Mouse (Mus musculus): ENCODE results near the gene Ppp1r32.

Gene Ppp1r32

DNA sequence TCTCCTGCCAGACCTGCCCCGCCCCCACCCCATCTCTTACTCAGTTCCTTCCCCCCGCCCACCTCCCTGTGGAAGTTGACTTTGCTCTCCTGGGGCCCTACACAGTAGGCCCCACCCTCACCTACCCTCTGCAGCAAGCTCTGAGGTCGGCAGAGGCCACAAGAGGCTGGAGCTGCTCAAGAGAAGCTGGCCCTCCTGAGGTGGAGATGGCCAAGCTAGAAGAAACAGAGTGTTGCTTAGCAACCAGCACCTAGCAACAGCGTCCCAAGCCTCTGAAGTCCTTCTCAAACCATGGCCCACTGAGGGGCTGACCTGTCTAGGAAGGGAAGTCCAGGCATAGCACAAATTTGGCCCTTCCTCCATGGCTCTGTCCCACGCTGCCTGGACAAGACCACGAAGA is at the start of gene Ppp1r32:
Gene Ppp1r32 (minus strand): TSS at position 226 of the 400 bp plus-strand sequence.
- DNase-seq: no peak

DNA sequence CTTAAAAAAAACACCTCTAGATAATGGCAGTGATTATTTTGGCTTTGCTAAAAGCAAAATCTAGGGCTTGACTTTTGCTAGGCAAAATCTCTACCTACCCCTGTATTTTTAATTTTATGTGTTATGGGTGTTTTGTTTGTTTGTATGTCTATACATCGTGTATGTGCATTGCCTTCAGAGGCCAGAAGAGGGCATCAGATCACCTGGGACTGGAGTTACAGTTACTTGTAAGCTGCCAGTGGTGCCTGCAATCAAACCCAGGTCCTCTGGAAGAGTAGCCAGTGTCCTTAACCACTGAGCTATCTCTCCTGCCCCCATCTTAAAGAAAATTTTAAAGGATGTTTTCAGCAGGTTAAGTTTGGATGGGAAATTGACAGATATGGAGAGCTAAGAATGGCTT is 47.4 kb upstream of the Ppp1r32 start:
- no peak for DNase-seq

DNA sequence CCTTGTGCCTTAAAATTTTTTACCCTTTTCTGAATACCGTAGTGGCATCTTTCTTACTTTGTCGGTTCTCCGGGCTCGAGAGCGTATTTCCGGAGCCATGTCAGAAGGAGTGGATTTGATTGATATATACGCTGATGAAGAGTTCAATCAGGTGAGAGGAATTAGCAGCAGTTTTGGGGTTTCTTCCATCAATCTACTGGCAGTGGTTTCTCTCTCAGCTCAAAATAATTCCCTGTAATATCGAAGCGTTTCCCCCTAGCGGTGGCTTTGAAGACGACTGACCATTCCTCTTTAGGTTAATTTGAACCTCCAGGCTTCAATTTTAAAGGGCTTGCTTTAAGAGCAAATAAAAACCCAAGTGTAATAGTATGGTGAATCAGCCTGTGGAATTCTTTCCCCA is 43.2 kb upstream of the Ppp1r32 start, which contains the start of gene Sdhaf2:
Gene Sdhaf2 (minus strand): TSS at position 233 of the 400 bp plus-strand sequence.
- DNase-seq: no peak

DNA sequence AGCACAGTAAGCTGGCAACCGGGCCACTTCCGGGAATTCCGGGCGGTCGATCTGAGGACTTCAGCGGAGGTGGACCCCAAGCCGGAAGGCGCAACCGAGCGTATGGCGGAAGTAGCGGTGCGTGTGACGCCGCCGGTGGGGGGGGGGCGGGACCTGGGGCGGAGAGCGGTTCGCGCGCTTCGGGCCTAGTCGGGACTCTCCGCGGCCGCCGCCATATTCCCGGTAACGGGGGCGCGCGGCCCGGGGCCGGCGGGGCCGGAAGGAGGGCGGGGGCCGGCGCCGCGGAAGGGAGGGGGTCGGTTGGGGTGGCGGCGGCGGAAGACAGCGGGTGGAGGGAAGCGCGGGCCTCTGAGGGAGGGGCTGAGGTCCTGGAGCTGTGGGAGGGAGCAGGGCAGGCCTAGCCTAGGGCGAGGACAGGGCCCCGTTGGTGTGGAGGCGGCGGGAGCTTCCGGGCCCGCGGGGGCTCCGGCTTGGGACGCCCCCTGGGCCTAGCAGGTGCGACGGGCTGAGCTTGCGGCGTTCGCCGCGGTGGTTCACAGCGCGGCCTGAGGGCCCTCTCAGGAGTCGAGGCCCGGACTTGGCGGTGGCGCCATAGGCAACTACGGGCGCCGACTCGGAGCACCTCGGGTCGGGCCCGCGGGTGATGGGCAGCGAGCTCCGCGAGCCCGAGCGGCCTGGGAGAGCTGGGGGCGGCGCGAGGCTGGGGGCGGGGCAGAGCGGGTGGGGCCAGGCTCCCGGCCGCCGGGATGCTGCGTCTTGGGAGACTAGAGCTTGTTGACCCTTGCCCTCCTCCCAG is 42.6 kb upstream of the Ppp1r32 start, which contains the start of gene Cpsf7:
Gene Cpsf7 (plus strand): TSS at position 161 of the 796 bp plus-strand sequence.
- DNase-seq: peak; percentile 91 to 92

DNA sequence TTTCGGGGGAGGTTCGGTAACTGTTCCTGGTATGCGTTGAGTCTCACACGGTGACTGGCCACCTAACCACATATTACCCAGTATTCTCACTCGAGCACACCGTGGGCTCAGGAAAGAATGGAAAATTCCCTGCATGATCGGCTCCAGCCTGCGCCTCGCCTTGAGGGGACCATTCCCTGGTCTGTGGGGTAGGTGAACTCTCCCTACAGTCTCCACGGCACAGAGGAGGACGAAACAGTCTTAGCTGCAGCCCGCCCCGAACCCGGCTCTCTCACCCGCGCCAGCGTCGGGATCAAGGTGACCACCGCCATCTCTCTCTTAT is 42.0 kb upstream of the Ppp1r32 start:
- DNase-seq: no peak

DNA sequence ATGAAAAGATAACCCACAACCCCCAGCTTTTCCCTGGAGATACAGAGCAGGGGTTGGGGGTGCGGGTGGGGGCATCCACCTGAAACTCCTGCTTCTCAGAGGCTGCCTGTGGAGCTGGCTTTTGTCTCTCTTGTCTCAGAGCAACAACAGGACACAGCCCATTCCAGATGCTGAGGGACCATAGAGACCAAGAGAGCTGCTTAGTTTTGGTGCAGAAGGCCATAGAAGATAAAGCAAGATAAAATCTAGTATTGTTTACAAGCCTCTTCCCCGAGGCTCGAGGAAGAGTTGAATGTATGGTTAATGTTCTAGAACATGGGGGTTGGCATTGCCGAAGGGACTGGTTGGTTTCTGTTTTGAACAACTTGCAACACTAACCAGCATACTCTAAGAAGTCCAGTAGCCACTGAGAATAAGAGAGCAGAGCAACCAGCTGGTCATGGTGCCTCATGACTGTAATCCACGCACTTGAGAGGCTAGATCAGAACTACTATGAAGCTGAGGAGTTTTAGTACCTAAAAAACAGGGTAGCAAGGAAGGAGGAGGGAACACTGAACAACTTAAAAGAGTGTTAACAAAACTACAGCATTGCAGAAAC is 40.9 kb upstream of the Ppp1r32 start:
- DNase-seq: no peak

DNA sequence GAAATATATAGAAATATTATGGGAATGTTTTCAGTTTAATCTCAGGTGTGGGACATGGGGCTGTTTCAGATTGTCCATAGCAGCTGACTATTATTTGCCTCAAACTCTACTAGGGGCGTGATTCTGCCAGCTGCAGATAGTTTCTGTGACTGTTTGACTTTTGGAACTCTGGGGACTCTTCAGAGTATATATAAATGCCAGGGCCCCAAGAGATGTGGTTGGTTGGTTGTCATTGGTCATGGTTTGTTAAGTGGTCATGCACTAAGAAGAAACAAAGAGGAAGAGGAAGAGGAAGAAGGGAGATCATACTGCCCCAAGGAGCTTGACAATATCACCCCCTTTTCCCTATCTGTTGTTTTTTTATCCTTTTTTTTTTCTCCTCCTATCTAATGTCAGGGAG is 39.2 kb upstream of the Ppp1r32 start:
- DNase-seq: no peak

DNA sequence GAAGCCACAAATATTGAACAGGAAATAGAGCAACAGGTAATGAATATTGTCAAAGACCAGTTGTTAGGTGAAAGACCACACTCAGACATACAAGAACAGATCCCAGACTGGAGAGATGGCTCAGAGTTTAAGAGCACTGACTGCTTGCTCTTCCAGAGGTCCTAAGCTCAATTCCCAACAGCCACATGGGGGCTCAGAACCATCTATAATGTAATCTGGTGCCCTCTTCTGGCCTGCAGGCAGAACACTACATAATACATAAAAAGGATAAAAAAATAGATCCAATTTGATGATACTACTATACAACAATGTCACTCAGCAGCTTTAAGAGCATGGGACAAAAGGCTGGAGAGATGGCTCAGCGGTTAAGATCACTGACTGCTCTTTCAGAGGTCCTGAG is 37.6 kb upstream of the Ppp1r32 start:
- DNase-seq: no peak

DNA sequence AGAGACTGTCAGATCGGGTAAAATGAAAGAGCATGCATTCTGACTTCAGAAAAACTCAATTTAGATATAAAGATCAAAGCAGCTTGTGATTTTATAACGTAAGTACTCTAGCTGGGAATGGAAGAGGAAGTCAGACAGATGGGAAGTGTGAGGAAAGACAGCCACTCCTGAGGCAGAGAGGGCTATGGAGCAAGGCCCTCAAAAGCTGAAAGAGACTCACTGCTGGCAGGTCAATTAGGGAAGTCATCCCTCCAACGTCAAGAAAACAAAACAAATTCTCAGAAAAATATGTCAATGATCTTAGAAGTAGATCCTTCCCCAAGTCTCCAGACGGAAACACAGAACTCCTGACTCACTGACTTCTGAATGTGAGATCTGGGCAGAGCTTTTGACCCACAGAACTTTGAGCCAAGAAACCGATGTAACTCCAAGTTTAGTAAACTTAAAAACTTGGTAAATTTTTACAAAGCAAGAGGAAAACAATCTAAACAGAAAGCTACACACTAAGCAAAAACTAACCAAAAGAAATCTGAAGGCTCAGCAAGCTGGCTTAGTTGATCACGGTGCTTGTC is 28.1 kb upstream of the Ppp1r32 start:
- peak in 1 of 2 experiments; percentile 17 for DNase-seq

DNA sequence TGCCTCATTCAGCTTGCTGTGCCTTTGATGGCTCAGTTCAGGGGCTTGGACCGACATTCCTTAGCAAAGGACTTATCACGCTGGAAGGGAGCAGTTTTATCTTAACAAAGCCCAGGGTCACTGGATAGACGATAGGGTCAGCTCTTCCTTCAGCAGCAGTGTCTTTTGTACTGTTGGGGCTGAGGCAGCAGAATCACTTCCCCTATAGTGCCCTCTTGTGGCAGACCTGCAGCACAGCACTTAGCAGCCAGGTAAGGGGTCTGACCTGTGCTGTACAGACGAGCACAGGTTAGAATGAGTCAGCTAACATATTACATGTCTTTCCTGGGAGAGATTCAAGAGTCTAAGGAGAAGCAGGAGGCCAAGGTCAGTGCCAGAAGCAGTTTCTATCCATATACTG is 19.8 kb upstream of the Ppp1r32 start:
- DNase-seq: peak in 1 of 2 experiments; percentile 24

DNA sequence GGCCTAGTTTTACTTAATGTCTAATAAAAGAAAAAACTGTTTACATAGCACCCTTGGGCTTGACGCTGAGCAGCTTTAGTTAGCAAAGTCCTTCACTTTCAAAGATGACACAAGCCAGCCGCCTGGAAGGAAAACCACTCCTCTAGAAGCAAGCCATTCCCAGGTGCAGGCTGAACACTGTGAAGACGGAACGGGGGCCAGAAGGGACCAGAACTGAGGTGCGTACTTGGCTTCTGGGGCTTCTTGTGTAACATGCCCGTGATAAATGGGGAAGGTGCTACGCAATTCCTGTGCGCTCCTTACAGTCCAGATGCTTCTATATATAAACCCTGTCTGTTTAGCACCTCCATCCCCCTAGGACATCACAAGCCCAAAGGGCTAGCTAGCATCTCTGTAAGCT is 17.9 kb upstream of the Ppp1r32 start:
- DNase-seq: no peak

DNA sequence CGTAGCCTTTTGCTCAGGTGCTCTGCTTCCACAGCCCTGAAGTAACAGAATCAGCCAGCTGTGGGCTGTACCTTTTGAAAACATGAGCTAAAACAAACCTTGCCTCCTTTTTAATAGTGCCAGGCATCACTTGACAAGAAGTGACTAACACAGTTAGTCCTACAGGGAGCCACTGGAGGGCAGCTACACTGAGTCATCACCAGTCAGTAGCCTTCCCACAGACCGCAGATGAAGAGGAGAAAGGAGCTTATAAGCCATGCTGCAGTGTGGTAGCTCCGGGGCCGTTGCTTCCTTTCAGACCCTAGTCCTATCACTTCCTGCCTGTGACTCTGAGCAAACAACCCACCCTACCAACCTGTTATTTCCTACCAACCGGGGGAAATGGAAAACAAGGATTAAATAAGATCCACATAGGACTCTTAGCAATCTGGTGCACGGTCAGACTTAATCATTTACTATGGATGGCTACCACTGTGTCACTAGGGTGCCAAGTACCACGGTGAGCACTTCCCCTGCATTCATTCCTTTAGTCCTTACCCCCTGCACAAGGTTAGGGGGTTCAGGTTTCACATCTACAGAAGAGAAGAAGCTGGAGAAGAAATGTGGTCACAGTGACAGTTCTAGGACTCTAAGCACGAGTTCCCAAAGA is 14.9 kb upstream of the Ppp1r32 start:
- DNase-seq: no peak

DNA sequence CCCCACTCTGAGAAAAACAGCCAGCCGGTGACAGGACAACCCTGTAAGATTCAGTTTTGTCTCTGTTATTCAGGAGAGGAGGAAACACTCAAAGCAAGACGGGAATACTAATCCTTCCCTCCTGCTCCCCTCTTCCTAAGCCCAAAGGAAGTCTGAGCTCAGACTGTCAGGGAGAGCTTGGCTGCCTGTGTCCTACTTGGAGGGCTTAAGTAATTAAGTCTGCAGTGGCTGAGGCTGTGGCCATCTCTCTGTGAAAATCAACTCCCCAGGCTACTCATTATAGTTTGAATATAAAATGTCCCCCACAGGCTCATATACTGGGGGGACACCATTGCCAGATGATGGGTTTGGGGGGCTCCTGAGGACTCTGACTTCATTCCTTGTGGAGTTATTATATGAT is 14.2 kb upstream of the Ppp1r32 start:
- DNase-seq: no peak

DNA sequence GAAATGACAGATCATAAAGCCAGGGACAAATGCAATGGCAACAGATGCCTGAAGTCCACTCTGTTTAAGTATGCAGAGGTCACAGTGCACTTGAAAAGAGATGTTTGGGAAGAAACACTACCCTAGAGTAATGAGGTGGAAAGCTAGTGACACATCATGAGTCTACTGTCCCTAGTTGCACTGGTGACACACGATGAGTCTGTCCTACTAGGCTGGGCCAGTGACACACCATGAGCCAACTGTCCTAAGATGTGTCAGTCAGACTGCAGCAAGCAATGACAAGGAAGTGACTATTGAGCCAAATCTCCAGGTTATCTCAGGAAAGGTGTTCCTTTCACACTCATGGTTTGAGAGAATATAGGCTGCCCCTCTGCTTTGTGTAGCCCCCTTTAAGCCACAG is 12.9 kb upstream of the Ppp1r32 start:
- DNase-seq: no peak

DNA sequence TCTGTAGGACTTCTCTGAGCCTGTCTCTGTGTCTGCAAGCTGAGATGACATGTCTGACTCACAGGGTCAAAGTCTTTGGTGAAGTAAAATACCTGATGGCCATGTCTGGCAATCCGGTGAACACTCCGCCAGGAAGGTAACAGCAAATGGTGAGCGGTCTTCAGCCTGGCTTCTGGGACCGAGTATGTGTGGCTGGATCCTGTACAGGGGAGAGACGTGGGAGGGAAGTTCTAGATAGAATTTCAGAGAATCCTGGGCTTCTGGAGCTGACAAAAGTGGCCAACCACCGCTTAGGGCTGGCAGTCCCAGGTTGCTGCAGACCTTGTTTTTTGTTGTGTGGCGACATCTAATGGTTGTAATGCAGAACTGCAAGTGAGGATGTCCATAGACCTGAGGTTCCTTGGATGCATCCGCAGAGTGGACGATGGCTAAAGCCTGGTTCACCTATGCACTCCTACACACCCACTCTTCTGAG is 3.6 kb upstream of the Ppp1r32 start:
- peak; percentile 31 to 63 for DNase-seq

DNA sequence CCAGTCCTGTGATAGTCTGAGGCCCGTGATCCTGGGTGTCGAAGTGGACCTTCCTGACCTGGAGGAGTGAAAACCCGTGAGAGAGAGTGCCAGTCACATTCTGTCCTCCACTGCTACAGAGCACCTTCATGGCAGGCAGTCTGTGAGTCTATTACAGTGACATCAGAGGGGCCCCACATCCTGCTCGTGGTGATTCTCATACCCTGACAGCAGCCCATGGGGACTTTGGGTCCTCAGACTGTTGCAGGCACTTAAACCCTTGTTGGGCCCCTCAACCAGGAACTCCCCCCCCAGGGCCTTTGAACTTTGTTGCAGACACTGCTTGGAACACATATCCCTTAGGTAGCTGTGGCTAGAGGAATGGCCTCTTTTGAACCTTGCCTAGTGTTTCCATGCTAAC is 3.2 kb downstream of the Ppp1r32 start:
- no peak for DNase-seq

DNA sequence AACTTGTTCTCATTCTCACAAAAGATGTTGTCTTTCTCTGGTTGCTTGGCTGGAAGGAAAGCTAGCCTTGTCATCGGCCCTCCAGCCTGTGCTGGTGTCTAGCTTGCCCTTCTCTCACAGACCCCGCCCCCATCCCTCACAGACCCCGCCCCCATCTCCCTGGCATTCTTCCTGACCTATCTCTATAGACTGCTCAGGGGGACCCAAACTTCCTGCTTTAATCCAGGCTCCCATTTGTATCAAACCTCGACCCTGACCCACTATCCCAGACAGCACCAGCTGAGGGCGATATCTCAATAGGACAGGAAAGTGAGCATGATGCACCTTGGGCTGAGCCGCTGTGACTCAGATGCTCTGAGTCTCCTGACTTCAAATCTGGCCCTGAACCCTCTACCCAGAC is 8.9 kb downstream of the Ppp1r32 start:
- no peak for DNase-seq

DNA sequence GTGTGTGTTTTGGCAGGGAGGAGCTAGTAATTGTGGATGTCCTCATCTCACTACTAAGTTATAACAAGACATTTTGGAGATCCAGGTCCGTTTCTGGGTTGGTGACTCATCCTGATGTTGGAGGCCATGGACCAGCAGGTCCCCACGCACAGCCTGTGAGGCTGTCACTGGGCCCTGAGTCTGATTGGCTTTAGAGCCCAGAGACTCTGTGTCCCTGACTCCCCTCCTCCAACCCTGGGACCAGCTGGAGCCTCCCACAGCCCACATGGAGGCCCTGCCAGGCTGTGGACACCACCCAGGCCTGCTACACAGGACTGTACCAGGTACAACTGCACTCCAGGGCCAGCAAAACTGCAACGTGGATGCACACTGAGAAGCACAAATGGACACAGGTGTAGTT is 9.8 kb downstream of the Ppp1r32 start:
- DNase-seq: no peak

DNA sequence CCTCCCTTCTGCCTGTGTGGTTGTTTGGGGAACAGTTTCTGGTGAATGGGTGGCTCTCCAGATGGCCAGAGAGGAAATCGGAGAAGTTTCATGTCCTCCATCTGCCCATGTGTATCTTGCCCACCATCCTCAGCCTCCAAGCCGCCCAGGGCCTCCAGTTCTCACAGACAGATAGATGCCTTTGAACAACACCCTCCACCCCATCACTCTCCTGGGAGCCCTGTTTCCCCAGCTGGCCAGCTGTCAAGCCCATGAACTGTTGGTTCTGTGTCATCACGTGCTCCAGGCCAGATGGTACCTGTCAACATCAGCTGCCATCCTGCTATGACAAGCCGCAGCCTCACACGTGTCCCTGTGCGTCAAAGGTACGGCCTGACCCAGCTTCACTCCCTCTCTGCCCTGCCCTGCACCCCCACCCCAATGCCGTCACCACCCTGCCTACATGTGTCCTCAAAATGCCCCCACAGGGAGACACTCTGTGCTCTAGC is 13.5 kb downstream of the Ppp1r32 start:
- no peak for DNase-seq

DNA sequence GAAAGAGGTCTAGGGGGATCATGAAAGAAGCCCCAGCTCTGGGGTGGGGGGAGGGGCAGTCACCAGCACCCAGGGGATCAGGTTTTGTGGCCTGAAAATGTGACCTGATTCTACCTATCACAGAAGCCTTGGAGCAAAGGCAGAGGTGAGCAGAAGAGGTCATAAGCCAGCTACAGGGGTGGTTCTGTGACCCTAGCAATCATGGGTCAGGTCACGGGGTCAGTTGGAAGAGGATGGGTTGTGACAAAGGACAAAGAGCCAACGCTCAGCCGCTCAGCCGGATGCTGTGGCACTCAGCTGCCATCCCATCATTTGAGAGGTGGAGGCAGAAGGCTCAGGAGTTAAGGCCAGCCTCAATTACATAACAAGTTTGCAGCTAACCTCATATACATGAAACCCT is 18.3 kb downstream of the Ppp1r32 start:
- DNase-seq: no peak

DNA sequence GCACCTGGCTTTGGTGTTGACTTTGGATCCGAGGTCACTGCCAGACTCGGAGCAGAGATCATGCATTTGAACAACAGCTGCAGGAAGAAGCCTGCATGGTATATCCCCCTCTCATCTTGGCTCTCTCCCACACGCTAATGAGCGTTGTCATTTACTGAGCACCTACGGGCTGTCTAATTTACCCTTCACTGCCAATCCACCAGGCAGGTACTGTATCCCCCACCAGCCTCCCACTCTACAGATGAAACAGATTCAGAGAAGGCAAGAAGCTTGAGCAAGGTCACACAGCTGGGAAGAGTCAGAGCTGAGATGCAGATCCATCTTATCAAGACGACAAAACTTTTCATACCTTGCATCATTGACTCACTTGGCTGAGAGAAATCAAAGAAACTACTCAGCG is 21.1 kb downstream of the Ppp1r32 start:
- no peak for DNase-seq

DNA sequence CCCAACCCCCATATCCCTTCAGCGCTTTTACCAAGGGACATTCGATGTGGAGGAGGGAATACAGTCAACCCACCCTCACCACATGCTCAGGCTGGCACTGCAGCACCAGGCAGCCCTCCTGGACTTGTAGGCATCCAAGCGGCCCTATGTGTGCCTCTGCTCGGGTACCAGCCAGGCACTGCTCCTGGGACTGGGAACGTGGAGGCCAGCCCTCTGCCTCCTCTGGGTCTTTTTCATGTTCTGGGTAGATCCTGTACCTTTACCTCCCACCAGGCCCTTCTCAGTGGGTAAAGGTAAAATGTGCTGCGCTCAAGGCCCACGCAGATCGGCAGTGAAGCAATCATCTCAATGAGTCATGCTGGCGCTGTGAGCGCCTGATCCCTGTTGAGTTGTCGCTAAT is 22.8 kb downstream of the Ppp1r32 start:
- no peak for DNase-seq

DNA sequence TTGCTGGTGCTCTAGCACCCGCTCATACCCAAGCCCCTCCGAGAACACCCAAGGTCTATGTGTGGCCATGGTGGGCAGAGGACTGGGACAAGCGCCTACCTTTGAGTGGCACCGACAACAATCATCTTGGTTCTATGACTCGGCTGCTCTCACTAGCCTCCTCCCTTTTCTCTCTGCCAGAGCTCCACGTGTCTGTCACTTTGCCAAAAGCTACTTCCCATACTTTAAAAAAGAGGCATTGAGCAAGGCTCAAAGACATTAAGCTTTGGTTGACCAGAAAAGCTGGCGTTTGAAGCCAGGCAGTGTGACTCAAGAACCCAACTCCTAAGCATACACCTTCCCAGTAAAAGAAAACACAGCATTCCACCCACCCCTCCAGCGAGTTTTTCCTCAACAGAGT is 24.6 kb downstream of the Ppp1r32 start:
- peak; percentile 31 for DNase-seq

DNA sequence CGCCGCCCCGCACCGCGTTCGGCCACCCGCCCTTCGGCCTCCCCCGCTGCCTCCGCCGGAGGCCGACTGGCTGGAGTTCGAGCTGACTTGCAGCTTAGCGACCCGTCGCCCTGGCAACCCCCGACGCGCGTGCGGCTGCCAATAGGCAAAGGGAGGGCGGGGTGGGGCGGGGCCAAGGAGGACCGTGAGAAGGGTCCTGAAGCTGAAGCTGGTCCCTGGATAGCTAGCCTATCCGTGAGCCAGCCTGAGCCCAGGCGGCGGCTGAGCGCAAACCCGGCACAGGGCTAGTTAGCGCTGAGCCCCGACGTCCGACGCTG is 25.3 kb downstream of the Ppp1r32 start:
- peak; percentile 25 to 33 for DNase-seq

Data from kidney, adult 8-10 months (tissue).